Mouse (Mus musculus) hindbrain, embryonic 10.5 days (tissue): ENCODE data around the gene Eef1akmt1. TPM values are rescaled to one million over a fixed set of nuclear protein-coding genes. Genes with fewer than 3 reads are reported as not detected.

Source experiments
- DNase-seq: peaks from one replicate; pipeline ENCODE4 v3.0.0-alpha.2; 2017; ENCODE audit warnings: low spot score
- H3K27ac ChIP-seq: fragments of 300-500 bp; sonication (generic); 2 replicates; pipeline ENCODE4 v1.5.1; 2016; ENCODE audit warnings: mild to moderate bottlenecking, moderate library complexity
- H3K27me3 ChIP-seq: fragments of 300-500 bp; sonication (generic); 2 replicates; pipeline ENCODE4 v1.6.1; 2016; ENCODE audit warnings: mild to moderate bottlenecking; ENCODE audit not compliant: poor library complexity, insufficient read depth, severe bottlenecking
- H3K36me3 ChIP-seq: fragments of 300-500 bp; sonication (generic); 2 replicates; pipeline ENCODE4 v1.6.1; 2016; ENCODE audit warnings: mild to moderate bottlenecking, moderate library complexity
- H3K4me1 ChIP-seq: fragments of 300-500 bp; sonication (generic); replicated peaks from 2 replicates; pipeline ENCODE4 v1.6.1; 2016; ENCODE audit warnings: mild to moderate bottlenecking
- H3K4me3 ChIP-seq: fragments of 300-500 bp; sonication (generic); 2 replicates; pipeline ENCODE4 v1.5.1; 2016; ENCODE audit warnings: mild to moderate bottlenecking, moderate library complexity
- H3K9me3 ChIP-seq: fragments of 300-500 bp; sonication (generic); 2 replicates; pipeline ENCODE4 v1.6.1; 2016; ENCODE audit warnings: mild to moderate bottlenecking, moderate library complexity
- WGBS: fragments of 180-500 bp; shearing (Covaris S2); methylation state at CpG from one replicate; pipeline ENCODE4 v1.1.7; 2016; 5-methylcytosine and 5-hydroxymethylcytosine counted together
- polyA plus RNA-seq: library from polyadenylated mRNA; unstranded; fragments of >200 nt; fragmentation: Nextera tagmentation; extraction: Ambion mirVana; gene quantifications from 2 replicates; pipeline ENCODE4 v1.2.1, GENCODE M21; 2016

The Eef1akmt1 gene
- polyA plus RNA-seq, 1 experiment from 2014 or later, result 107 TPM

DNA sequence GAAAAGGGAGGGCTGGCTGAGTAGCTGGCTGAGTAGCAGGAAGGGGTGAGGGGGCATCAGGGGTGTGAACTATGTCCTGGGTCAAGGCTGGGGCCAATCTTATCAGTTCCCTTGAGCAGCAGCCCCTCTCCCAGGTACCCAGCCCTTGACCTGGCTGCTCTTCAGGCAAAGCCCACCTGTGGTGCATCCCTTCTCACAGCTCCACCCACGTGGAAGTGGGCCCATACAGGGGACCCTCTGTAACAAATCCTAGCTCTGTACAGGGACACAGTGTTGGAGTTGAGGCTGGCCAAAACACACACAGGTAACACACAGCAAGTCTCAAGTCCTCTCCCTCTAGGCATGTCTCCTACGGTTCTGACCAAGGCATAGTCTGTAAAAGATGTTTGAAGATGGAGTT, 43.8 kb downstream of the Eef1akmt1 start:
- no peak overlapping the region for H3K27ac ChIP-seq
- peaks cover 57% of the 10 kb centered on the region for H3K27me3 ChIP-seq
- H3K36me3 ChIP-seq, result no peaks in the 10 kb centered on the region

DNA sequence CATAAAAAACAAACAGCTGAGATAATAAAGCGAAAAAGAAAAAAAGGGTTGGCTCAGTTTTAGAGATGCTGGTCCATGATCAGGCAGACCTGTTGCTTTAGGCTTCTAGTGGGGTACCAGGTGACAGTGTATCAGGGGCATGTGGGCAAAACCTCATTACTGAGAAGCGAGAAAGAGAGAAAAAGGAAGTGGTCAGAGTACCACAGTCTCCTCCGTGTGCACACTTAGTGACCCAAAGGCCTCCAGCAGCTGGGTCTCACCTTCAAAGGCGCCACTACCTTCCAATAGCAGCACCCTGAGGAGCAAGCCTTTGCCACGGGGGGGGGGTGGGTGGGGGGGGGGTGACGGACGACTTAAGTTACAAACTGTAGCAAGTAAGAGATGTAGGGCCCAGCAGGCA, 44.3 kb downstream of the Eef1akmt1 start:
- Histone ChIP-seq H3K36me3 (no peaks in the 10 kb centered on the region), H3K27me3 (peaks cover 56% of the 10 kb centered on the region), H3K27ac (no peak overlapping the region), H3K4me3 (no peak overlapping the region), H3K9me3 (no peaks in the 10 kb centered on the region), H3K4me1 (peaks cover 17% of the 10 kb centered on the region)
- DNase-seq, result no peak
- 37% methylated on average over 7 of the region's 7 CpGs for WGBS

More for the DNA sequence above, 43.8 kb downstream of the Eef1akmt1 start:
- Histone ChIP-seq H3K4me1 (peaks cover 17% of the 10 kb centered on the region), H3K4me3 (no peak overlapping the region), H3K9me3 (no peaks in the 10 kb centered on the region)
- no peak for DNase-seq
- WGBS, result 43% methylated on average over 2 of the region's 2 CpGs

DNA sequence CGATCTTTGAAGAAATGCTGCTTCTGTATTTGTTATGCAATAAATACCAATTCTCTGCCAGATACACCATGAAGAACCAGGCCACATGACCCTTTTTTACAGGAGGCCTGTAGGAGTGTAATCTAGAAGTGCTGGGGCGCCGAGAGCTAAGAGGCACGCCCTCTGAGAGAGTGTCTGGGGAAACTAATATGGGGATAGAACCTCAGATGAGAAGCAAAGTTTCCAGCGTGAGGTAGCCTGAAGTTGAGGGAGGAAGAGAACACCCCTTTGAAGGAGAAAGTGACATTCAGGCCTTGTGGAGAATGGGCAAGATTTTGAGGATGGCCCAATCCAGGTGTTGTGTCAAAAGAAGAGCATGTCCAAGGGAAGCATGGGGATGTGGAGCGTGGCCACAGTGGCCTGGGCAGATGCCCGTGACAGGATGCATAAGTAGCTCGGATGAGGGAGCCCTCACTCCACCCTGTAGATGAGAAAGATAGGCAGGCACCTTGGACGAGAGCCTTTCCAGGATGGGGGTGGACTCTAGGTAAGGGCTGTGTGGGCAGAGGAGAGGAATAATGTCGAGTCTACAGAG, 45.3 kb downstream of the Eef1akmt1 start:
- peaks cover 56% of the 10 kb centered on the region for H3K27me3 ChIP-seq
- 61% methylated on average over 10 of the region's 10 CpGs for WGBS
- no peaks in the 10 kb centered on the region for H3K36me3 ChIP-seq
- H3K4me3 ChIP-seq, result peak overlapping the region; percentile 80
- no peaks in the 10 kb centered on the region for H3K9me3 ChIP-seq
- H3K4me1 ChIP-seq, result peaks cover 17% of the 10 kb centered on the region
- DNase-seq, result no peak
- H3K27ac ChIP-seq, result no peak overlapping the region

DNA sequence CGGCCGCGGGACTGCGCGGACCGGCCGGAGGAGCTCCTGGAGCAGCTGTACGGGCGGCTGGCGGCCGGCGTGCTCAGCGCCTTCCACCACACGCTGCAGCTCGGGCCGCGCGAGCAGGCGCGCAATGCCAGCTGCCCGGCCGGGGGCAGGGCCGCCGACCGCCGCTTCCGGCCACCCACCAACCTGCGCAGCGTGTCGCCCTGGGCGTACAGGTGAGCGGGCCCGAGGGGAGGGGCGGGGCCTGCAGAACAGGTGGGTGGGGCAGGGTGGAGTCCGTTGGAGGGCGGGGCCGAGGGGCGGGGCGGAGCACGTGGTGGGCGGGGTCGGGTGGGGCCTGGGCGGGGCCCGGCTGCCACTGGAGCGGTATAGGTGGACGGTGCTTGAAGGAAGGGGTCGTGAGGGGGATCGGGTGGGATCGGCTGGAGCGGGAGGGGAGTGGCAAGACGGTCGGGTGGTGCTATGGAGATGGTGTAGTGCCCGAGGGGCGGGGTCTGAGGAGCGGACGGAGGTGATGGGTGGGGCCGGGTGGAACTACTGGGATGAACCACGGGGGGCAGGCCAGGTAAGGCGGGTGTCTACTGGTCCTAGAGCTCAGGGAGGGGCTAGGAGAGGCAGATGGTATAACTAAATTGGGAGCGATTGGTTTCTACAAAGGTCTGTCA, 45.9 kb downstream of the Eef1akmt1 start:
- peak; percentile 74 for DNase-seq
- H3K4me1 ChIP-seq, result peaks cover 17% of the 10 kb centered on the region
- WGBS, result 2% methylated on average over 58 of the region's 60 CpGs
- peaks cover 56% of the 10 kb centered on the region for H3K27me3 ChIP-seq
- H3K36me3 ChIP-seq, result no peaks in the 10 kb centered on the region
- no peaks in the 10 kb centered on the region for H3K9me3 ChIP-seq
- peak overlapping the region; percentile 82 for H3K27ac ChIP-seq
- peak overlapping the region; percentile 80 for H3K4me3 ChIP-seq

DNA sequence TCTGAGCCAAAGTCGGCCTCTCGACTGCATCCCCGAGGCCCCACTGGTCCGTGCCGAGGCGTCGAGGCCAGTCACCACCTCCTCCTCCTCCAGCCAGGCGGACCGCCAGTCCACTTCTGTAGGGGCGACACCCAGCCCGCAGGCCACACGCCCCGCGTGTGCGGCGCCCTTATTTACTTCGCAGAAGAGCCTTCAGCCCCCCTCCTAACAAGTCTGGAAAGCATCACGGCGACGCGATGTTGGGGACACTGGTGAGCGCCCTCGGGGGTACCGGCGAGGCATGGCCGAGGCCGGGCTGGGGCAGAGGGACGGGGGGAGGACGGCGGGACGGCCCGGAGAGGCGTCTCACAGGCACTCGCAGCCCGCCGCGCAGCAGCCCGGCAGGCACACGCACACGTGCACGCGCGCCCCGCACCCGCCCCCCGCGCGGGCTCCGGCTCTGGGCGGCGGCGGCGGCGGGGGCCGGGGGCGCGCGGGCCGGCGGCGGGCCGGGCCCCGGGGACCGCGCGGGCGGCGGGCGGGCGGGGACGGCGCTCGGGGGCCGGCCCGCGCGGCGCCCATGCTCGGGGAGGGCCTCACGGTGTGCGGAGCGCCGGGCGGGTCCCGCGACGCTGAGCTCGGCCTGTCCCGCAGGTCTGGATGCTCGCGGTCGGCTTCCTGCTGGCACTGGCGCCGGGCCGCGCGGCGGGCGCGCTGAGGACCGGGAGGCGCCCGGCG, 46.6 kb downstream of the Eef1akmt1 start, which contains the start of gene Il17d:
TSS of gene Il17d (plus strand) at position 107 of the 717 bp plus-strand sequence.
- DNase-seq, result peak; percentile 65
- WGBS, result 7% methylated on average over 99 of the region's 104 CpGs
- Histone ChIP-seq H3K4me3 (peak within 1 kb of the TSS; percentile 80), H3K4me1 (peaks cover 16% of the 10 kb centered on the region), H3K9me3 (no peaks in the 10 kb centered on the region), H3K36me3 (no peaks in the 10 kb centered on the region), H3K27ac (peak within 1 kb of the TSS; percentile 82), H3K27me3 (peaks cover 56% of the 10 kb centered on the region)

DNA sequence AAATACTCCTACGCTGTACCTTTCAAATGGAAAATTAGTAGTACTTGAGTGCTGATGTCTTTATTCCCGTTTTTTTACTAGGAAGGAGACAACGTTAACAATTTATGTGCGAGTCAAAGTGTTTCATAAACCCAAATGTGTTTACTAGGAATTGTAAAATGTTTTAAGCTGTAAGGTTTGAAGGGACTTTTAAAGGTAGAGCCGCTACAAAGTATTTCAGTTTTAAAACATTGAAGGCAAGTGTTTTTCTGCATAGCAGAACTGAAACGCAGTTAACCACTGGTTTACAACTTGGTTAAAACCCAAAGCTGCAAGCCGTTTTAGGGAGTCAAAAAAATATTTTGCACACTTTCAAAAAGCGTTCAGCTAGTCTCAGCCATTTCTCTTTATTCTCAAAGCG, 47.6 kb downstream of the Eef1akmt1 start:
- Histone ChIP-seq H3K9me3 (no peaks in the 10 kb centered on the region), H3K36me3 (no peaks in the 10 kb centered on the region), H3K4me1 (peaks cover 11% of the 10 kb centered on the region), H3K27me3 (peaks cover 56% of the 10 kb centered on the region), H3K27ac (no peak overlapping the region), H3K4me3 (no peak overlapping the region)
- DNase-seq, result no peak
- WGBS, result 91% methylated on average over 9 of the region's 9 CpGs

DNA sequence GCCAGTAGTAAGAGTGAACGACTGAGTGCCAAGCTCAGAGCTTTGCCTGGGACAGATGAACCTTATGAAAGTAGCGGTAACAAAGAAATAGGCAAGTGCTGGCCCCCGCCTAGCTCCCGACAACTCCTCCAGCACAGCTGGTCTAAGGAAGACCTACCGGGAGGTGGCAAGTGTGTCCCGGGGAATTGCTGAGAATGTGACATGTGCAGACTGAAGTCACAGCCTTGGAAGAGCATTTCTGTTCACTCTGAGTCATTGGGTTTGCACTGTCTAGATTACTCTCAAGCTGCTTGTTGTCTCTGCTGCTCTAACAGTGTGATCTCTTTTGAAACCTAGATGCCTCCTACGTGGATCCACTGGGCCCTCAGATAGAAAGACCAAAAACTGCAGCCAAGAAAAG, 54.4 kb downstream of the Eef1akmt1 start:
- WGBS, result 90% methylated on average over 7 of the region's 7 CpGs
- Histone ChIP-seq H3K27me3 (no peaks in the 10 kb centered on the region), H3K4me1 (no peaks in the 10 kb centered on the region), H3K4me3 (no peak overlapping the region), H3K9me3 (no peaks in the 10 kb centered on the region), H3K36me3 (peaks cover 3% of the 10 kb centered on the region; the same call in 1 of the 2 replicates), H3K27ac (no peak overlapping the region)
- DNase-seq, result no peak

DNA sequence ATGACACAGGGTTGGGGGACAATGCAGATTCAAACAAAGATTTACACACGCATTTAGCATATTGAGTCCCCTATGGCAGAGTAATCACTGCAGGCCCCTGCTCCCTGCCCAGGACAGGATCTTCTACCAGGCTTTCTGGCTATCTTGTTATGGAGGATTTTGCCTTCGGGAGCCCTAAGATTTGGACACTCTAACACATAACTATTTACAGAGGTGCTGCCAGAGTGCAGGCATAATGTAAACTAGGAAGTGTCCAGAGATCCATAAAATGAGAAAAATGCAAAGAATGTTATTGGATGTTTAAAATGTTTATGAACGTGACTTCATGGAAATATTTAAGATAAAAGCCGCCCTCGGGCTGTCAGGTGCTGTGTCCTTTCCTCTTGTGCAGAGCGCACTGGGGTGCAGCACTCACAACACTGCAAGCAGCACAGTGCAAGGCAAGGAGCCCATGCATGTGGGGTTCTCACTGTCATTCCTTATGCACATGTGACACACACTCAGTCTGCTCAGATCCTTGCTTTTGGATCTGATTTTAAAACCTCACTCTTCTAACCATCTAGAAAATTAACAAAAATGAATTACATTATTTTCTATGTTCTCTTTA, 56.2 kb downstream of the Eef1akmt1 start:
- H3K36me3 ChIP-seq, result peaks cover 3% of the 10 kb centered on the region; the same call in 1 of the 2 replicates
- H3K27me3 ChIP-seq, result no peaks in the 10 kb centered on the region
- DNase-seq, result no peak
- H3K4me3 ChIP-seq, result no peak overlapping the region
- H3K9me3 ChIP-seq, result no peaks in the 10 kb centered on the region
- no peaks in the 10 kb centered on the region for H3K4me1 ChIP-seq
- 87% methylated on average over 6 of the region's 6 CpGs for WGBS
- no peak overlapping the region for H3K27ac ChIP-seq

DNA sequence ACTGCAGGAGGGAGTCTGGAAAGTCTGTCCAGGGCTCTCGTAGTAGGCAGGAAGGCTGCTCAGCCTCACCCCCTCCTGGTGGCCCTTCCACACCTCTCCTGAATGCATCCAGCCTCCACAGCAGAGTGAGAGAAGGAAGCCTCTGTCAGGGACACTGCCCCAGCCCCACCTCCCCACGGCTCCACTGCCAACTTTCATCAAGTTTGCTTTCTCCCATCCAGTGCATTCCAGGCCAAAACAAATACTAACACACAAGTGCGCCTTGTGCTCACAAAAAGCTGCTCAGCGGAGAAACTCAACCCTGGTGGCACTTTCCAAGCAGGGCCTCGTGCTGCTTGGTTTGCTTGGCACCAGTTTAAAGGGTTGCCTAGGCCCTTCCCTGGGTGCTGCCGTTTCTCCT, 61.9 kb downstream of the Eef1akmt1 start:
- Histone ChIP-seq H3K4me3 (no peak overlapping the region), H3K27ac (no peak overlapping the region), H3K36me3 (no peaks in the 10 kb centered on the region), H3K27me3 (no peaks in the 10 kb centered on the region), H3K4me1 (0 out of 2 replicates have a peak, but pooled peaks cover 3% of the 10 kb centered on the region), H3K9me3 (no peaks in the 10 kb centered on the region)
- DNase-seq, result no peak
- 72% methylated on average over 6 of the region's 6 CpGs for WGBS

DNA sequence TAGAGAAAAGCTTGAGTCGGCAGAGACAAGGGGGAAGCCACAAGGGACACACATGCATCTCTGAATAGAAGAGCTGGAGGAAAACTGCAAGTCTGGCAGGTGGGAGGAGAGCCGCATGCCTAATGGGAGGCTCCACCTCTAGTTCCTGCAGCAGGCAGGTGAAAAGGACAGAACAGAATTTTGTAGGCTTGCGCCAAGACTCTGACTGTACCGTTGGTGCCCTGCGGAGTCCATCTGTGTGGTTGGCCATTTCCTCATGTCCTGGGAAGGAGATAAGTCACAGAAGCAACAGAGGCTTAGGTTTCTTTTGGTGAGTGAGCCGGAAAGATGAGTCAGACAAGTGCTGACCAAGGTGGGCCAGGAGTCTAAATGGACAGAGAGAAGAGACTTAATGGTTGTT, 67.7 kb downstream of the Eef1akmt1 start:
- no peak overlapping the region for H3K4me3 ChIP-seq
- H3K27ac ChIP-seq, result no peak overlapping the region
- no peaks in the 10 kb centered on the region for H3K27me3 ChIP-seq
- no peaks in the 10 kb centered on the region for H3K9me3 ChIP-seq
- WGBS, result 91% methylated on average over 6 of the region's 6 CpGs
- DNase-seq, result no peak
- H3K36me3 ChIP-seq, result peaks cover 10% of the 10 kb centered on the region
- no peaks in the 10 kb centered on the region for H3K4me1 ChIP-seq
